Mouse (Mus musculus) brain, embryonic 14.5 days (tissue): ENCODE data around the gene Klhl23. TPM values are rescaled to one million over a fixed set of nuclear protein-coding genes. Genes with fewer than 3 reads are reported as not detected.
A peak's percentile ranks its signal among the peaks of the same experiment; 100 is the strongest.

Experiments
- DNase-seq: peaks from one replicate; pipeline ENCODE4 v3.0.0-alpha.2; 2011; ENCODE audit warnings: low read depth
- CTCF ChIP-seq: fragments of 200-500 bp; IDR thresholded peaks from 2 replicates; pipeline ENCODE4 v1.5.1; 2012; ENCODE audit warnings: inconsistent platforms, mild to moderate bottlenecking, moderate library complexity, borderline replicate concordance; ENCODE audit not compliant: insufficient read depth, insufficient read length; ENCODE audit errors: extremely low read depth
- POLR2A ChIP-seq: fragments of 200-500 bp; IDR thresholded peaks from 2 replicates; pipeline ENCODE4 v1.6.1; 2012; ENCODE audit warnings: mild to moderate bottlenecking, inconsistent platforms, borderline replicate concordance; ENCODE audit not compliant: poor library complexity, insufficient read depth, insufficient read length, severe bottlenecking; ENCODE audit errors: extremely low read depth
- polyA plus RNA-seq: library from polyadenylated mRNA; depleted of rRNA; stranded (reverse); fragments of >200 nt; gene quantifications from 2 replicates; pipeline ENCODE4 v1.2.3, GENCODE M21; 2012

The Klhl23 gene
- polyA plus RNA-seq, 1 experiment: 56.3 TPM

DNA sequence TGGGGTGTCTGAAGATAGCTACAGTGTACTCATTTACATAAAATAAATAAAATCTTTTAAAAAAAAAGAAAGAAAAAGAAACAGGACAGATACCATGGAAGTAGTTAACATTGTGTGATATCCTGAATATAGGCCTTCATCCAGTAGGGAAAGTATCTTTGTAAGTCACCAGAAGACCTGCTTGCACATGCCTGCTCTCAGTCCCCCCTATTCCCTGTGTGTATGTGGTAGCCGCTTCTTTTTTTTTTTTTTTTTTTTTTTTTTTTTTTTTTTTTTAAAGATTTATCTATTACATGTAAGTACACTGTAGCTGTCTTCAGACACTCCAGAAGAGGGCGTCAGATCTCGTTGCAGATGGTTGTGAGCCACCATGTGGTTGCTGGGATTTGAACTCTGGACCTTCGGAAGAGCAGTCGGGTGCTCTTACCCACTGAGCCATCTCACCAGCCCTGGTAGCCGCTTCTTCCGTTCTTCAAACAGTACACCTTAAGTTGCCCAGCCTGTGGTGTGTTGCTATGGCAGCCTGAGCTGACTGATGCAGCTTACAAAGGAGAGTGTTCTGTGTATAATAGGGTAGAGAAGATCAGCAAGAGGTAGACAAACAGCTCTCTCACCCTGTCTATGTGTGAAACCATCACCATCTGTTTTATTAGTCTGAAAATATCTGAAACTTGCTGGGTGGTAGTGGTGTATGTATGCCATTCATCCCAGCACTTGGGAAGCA, 15.7 kb downstream of the Klhl23 start:
- DNase-seq: peak; percentile 44
- TF ChIP-seq CTCF (no peak), POLR2A (no peak)

DNA sequence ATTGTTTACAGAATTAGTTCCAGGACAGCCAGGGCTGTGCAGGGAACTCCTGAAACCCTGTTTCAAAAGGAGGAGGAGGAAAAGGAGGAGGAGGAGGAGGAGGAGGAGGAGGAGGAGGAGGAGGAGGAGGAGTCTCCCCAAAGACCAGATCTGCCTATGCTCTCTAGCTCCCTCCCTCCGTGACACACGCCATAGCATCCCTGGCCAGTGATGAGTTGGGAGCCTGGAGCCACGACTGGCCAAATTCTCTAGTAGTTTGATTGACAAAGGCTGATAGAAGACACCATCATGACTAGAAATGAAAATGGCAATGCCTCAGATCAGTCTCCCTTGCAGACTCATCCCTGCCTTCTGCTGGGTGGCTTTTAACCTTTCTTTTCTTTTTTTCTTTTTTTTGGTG, 16.3 kb downstream of the Klhl23 start:
- no peak for DNase-seq
- TF ChIP-seq CTCF: 0 out of 2 replicates have a peak, but pooled peaks have one; percentile 13
- no peak for TF ChIP-seq POLR2A

GRCm38 (mm10) chr2:69838707-69839106, 17.0 kb downstream of the Klhl23 start:
- TF ChIP-seq CTCF: no peak
- no peak for TF ChIP-seq POLR2A
- DNase-seq: no peak

DNA sequence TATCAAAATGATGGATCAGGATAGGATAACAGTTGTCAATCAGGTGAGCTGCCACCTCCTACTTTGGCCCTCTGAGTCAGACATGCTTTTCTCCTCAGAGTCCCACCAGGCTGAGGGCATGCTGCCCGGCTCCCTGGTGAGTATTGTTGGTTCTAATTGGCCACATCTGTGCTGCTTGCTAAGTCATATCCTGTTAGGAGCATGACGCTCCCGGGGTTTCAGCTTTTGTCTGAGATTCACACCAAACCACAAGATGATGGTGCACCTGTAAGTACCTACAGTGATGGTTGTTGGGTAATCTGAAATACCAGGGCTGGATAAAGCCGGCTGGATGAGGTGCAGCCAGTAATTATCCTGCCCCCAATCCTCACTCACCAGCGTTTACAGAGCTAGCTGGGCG, 18.5 kb downstream of the Klhl23 start:
- TF ChIP-seq CTCF (no peak), POLR2A (no peak)
- DNase-seq: peak; percentile 58

- peak; percentile 43 for DNase-seq
- TF ChIP-seq POLR2A (no peak), CTCF (no peak)
These were observed 27.5 kb downstream of the Klhl23 start for GRCm38 (mm10) chr2:69849215-69849614.

- DNase-seq: no peak
- TF ChIP-seq POLR2A: no peak
- no peak for TF ChIP-seq CTCF
These were observed 29.8 kb downstream of the Klhl23 start for GRCm38 (mm10) chr2:69851427-69852058.

GRCm38 (mm10) chr2:69856392-69856791, 34.6 kb downstream of the Klhl23 start:
- TF ChIP-seq CTCF (no peak), POLR2A (no peak)
- DNase-seq: no peak

- TF ChIP-seq CTCF: peak; percentile 26; the same call in 1 of the 2 replicates
- no peak for TF ChIP-seq POLR2A
- peak; percentile 6 for DNase-seq
These were observed 36.1 kb downstream of the Klhl23 start for GRCm38 (mm10) chr2:69857882-69858281.

DNA sequence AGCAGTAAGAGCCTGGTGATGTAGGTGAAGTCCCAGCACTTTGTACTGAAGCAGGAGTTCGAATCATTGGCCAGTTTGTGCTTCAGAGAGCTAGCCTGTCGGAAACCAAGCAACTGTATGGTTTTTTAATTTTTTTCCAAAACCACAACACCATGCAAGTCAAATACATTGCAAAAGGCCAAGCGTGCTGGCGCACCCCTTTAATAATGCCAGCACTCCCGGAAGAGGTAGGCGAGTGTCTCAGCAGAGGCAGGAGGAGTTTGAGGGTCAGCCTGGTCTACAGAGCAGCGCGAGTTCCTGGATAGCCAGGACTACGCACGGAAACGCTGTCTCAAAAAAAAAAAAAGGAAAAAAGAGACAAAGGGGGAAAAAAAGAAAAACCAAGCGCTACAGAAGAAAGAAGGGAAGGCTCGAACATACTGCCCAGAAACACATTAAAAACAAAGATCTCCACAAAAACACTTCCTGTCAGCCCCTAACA, 39.3 kb downstream of the Klhl23 start:
- TF ChIP-seq POLR2A: no peak
- TF ChIP-seq CTCF: no peak
- DNase-seq: no peak

DNA sequence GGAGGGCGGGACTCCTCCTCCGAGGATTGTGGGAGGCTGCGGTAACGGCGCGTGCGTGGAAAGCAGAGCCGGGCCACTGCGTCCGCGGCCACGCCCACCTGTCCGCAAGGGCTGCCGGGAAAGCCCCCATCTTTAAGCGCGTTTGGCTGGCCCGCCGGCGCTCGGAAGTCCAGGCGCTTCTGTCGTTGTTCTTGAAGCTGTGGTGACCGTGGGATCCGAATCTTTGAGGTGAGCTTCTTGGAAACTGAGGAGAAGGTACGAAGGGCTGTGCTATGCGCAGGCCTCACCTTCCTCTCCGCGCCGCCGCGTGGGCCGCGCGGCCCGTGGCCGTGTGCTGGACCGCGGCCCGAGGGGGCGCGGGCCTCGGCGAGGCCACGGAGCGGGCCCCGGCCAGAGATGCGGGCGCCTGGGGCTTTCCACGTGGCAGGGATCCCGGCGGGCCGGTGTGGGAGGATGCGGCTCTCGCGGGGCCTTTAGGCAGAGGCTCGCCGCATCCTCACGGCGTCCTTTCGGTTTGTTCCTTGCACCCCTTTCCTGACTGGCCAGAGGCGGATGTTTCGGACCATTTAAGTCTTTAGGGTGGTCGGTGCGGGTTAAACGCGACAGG, 39.8 kb downstream of the Klhl23 start, which contains the start of gene Ssb:
Gene Ssb (plus strand): TSS at position 78 of the 607 bp plus-strand sequence.
- DNase-seq: peak; percentile 98
- TF ChIP-seq POLR2A (peak; percentile 85; the same call in 1 of the 2 replicates), CTCF (no peak)

DNA sequence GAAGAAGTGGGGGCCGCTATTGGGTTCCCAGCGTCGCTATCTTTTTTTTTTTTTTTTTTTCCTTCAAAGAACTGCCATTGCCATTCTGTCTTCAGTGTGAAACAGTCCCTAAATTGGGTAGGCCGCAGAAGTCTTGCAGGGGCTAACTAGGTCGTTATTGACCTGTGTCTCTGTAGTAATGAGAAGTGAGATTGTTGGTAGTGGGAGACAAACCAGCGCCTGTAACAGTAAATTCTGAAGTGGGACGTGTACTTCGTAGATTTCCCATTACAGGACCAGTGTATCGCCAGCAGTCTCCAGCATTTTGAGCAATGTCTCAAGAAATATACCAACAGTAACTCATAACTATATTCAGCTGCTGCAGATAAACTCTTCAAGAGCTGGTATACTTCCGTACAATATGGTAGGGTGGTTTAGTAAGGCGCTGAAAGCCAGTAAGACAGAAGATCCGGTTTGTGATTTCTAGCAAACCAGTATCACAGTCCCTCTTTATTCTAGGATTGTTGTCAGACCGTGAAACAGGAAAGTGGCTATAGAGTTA, 40.4 kb downstream of the Klhl23 start:
- TF ChIP-seq CTCF (no peak), POLR2A (no peak)
- peak; percentile 33 for DNase-seq
